Mouse (Mus musculus): ENCODE data around the gene Parp14. TPM values are rescaled to one million over a fixed set of nuclear protein-coding genes. Genes with fewer than 3 reads are reported as not detected.

The Parp14 gene
- 1.5 and 2.2 TPM in 2 replicates for polyA plus RNA-seq (2015; fragmentation: Nextera tagmentation; extraction: Ambion mirVana)

GRCm38 (mm10) chr16:35871048-35871851, at the start of gene Parp14:
Parp14 (minus strand) TSS chr16:35871544.
- 0 out of 2 replicates have a peak, but pooled peaks have one; percentile 49 for ATAC-seq (ENCODE audit: insufficient number of reproducible peaks, low FRiP score, low TSS enrichment, low read depth)
- H3K9me3 ChIP-seq (replicated peaks) = no peaks in the 10 kb centered on the region
- no peak within 1 kb of the TSS for H3K27ac ChIP-seq (replicated peaks)
- H3K4me3 ChIP-seq (replicated peaks) = peak within 1 kb of the TSS; percentile 59
- peaks cover 14% of the 10 kb centered on the region for H3K27me3 ChIP-seq
- H3K36me3 ChIP-seq = no peaks in the 10 kb centered on the region
- H3K4me2 ChIP-seq (replicated peaks) = peak within 1 kb of the TSS; percentile 91
- peaks cover 10% of the 10 kb centered on the region for H3K4me1 ChIP-seq
- WGBS = under 1% methylated on average over 38 of the region's 38 CpGs
- H3K9ac ChIP-seq = peak within 1 kb of the TSS; percentile 48

GRCm38 (mm10) chr16:35918721-35919543, 47.6 kb upstream of the Parp14 start:
- Histone ChIP-seq H3K9ac (no peak overlapping the region), H3K27ac (replicated peaks) (no peak overlapping the region), H3K9me3 (replicated peaks) (no peaks in the 10 kb centered on the region), H3K4me3 (replicated peaks) (no peak overlapping the region), H3K27me3 (no peaks in the 10 kb centered on the region), H3K36me3 (no peaks in the 10 kb centered on the region), H3K4me2 (replicated peaks) (no peak overlapping the region), H3K4me1 (no peaks in the 10 kb centered on the region)
- ATAC-seq (ENCODE audit: insufficient number of reproducible peaks, low FRiP score, low TSS enrichment, low read depth) = no peak
- WGBS = 79% methylated on average over 6 of the region's 6 CpGs

DNA sequence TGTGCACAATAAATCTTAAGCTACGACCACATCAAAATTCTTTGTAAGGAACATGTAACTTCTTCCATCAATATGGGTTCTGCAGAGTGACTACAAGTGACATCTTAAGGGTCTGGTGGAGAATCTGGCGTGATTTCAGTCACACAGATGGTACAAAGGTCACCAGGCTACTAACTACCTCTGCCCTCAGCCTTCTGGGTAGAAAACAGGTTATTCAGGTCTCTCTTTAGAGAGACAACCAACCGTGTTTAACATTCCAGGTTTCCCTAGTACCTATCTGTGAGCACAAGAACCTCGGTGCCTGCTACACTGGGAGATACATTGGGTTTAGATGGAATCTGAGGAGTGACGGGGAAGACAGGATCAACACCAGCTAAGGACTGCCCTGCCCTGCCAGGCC, 43.0 kb upstream of the Parp14 start:
- Histone ChIP-seq H3K4me3 (replicated peaks) (no peak overlapping the region), H3K36me3 (no peaks in the 10 kb centered on the region), H3K27me3 (no peaks in the 10 kb centered on the region), H3K9ac (no peak overlapping the region), H3K27ac (replicated peaks) (no peak overlapping the region), H3K9me3 (replicated peaks) (no peaks in the 10 kb centered on the region), H3K4me2 (replicated peaks) (no peak overlapping the region), H3K4me1 (no peaks in the 10 kb centered on the region)
- no peak for ATAC-seq (ENCODE audit: insufficient number of reproducible peaks, low FRiP score, low TSS enrichment, low read depth)
- WGBS = 57% methylated on average over 5 of the region's 5 CpGs

DNA sequence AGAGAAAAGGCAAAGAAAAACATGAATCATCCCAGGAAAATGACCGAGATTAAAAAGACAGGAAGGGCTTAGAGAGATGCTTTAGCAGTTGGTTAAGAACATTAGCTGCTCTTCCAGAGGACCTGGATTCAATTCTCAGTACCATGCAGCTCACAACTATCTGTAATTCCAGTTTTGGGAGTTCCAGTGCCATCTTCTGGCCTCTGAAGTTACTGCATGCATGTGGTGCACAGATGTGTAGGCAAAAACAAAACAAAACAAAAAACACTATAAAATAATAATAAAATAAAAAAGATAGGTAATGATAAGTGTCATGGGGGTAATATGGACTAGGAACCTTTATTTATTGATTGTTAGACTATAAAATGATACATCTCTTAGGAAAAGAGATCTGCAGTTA, 42.2 kb upstream of the Parp14 start:
- Histone ChIP-seq H3K36me3 (no peaks in the 10 kb centered on the region), H3K4me1 (no peaks in the 10 kb centered on the region), H3K4me2 (replicated peaks) (no peak overlapping the region), H3K9me3 (replicated peaks) (no peaks in the 10 kb centered on the region), H3K4me3 (replicated peaks) (no peak overlapping the region), H3K27me3 (no peaks in the 10 kb centered on the region), H3K9ac (no peak overlapping the region), H3K27ac (replicated peaks) (no peak overlapping the region)
- WGBS = 74% methylated on average over 1 of the region's 1 CpGs
- no peak for ATAC-seq (ENCODE audit: insufficient number of reproducible peaks, low FRiP score, low TSS enrichment, low read depth)

DNA sequence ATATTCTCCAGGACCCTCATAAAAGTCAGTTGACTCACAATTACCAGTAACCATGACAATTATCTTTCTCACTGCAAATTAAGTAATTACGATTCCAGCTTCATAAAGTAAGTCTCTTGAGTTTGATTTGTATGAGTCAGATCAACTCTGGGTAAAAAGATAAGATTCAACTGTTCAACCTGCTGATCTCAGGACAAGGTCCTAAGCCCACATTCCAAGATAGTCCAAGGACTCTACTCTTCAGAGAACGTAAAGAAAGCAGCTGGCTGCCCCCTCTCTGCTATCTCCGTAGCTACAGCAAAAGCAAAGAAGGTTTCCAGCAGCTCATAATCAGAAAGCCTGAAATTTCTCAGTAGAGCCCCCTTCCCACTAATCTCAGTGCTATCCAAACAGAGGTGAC, 40.1 kb upstream of the Parp14 start:
- ATAC-seq (ENCODE audit: insufficient number of reproducible peaks, low FRiP score, low TSS enrichment, low read depth) = no peak
- 81% methylated on average over 3 of the region's 3 CpGs for WGBS
- H3K9ac ChIP-seq = no peak overlapping the region

GRCm38 (mm10) chr16:35907432-35908201, 36.3 kb upstream of the Parp14 start:
- no peaks in the 10 kb centered on the region for H3K4me1 ChIP-seq
- no peaks in the 10 kb centered on the region for H3K9me3 ChIP-seq (replicated peaks)
- H3K36me3 ChIP-seq = no peaks in the 10 kb centered on the region
- no peak overlapping the region for H3K4me2 ChIP-seq (replicated peaks)
- no peak for ATAC-seq (ENCODE audit: insufficient number of reproducible peaks, low FRiP score, low TSS enrichment, low read depth)
- H3K27ac ChIP-seq (replicated peaks) = no peak overlapping the region
- no peak overlapping the region for H3K4me3 ChIP-seq (replicated peaks)
- no peaks in the 10 kb centered on the region for H3K27me3 ChIP-seq
- 41% methylated on average over 4 of the region's 4 CpGs for WGBS
- no peak overlapping the region for H3K9ac ChIP-seq

More for the DNA sequence above, 40.1 kb upstream of the Parp14 start:
- no peak overlapping the region for H3K4me2 ChIP-seq (replicated peaks)
- no peak overlapping the region for H3K4me3 ChIP-seq (replicated peaks)
- H3K4me1 ChIP-seq = no peaks in the 10 kb centered on the region
- H3K9me3 ChIP-seq (replicated peaks) = no peaks in the 10 kb centered on the region
- no peaks in the 10 kb centered on the region for H3K27me3 ChIP-seq
- H3K27ac ChIP-seq (replicated peaks) = no peak overlapping the region
- no peaks in the 10 kb centered on the region for H3K36me3 ChIP-seq

DNA sequence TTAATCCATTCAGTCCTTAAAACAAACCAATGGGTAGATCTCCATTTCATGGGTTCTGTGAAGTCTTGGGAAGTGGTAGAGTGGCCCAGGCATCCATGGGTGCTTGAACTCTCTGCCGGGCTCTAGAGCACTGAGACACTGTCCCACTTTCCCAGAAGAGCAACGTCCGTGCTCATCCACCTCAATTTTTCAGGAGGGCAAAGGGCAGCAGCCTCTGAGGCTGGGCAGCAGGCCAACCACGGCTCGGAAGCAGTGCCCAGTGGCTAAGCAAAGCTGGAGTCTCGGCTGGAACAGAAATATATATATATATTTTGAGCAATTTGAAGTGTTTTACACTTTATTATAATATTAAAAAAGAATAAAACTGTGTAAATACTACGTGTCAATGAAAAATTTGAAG, 35.5 kb upstream of the Parp14 start:
- 67% methylated on average over 7 of the region's 7 CpGs for WGBS
- Histone ChIP-seq H3K4me1 (no peaks in the 10 kb centered on the region), H3K27ac (replicated peaks) (no peak overlapping the region), H3K36me3 (no peaks in the 10 kb centered on the region), H3K27me3 (no peaks in the 10 kb centered on the region), H3K9me3 (replicated peaks) (no peaks in the 10 kb centered on the region), H3K4me3 (replicated peaks) (no peak overlapping the region), H3K4me2 (replicated peaks) (no peak overlapping the region), H3K9ac (no peak overlapping the region)
- ATAC-seq (ENCODE audit: insufficient number of reproducible peaks, low FRiP score, low TSS enrichment, low read depth) = no peak

DNA sequence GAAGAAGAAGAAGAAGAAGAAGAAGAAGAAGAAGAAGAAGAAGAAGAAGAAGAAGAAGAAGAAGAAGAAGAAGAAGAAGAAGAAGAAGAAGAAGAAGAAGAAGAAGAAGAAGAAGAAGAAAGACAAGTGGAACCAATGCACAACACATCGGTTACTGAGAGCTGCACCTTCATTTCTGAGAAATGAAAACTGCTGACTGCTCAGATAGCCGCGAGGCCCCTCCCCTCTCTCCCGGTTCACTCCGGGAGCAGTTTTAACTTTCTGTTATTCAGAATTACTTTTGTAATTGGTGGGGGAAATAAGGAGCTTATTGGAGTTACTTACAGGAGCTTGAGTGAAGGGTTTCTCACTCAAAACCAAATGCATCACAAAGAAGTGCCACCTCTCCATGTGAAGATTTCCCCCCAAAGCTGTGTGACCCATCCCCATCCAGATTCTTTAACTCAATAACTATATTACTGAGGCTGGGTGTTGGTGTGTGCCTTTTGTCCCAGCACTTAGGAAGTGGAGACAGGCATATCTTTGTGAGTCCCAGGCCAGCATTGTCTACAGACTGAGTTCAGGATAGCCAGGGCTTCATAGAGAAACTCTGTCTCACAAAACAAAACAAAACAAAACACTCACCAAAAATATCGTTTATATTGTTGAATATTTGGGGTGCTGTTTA, 34.6 kb upstream of the Parp14 start:
- Histone ChIP-seq H3K36me3 (no peaks in the 10 kb centered on the region), H3K4me1 (no peaks in the 10 kb centered on the region), H3K27me3 (no peaks in the 10 kb centered on the region), H3K27ac (replicated peaks) (no peak overlapping the region), H3K4me3 (replicated peaks) (no peak overlapping the region), H3K9ac (no peak overlapping the region), H3K9me3 (replicated peaks) (no peaks in the 10 kb centered on the region), H3K4me2 (replicated peaks) (no peak overlapping the region)
- WGBS = 72% methylated on average over 6 of the region's 6 CpGs
- ATAC-seq (ENCODE audit: insufficient number of reproducible peaks, low FRiP score, low TSS enrichment, low read depth) = no peak

GRCm38 (mm10) chr16:35905355-35905754, 34.0 kb upstream of the Parp14 start:
- no peak overlapping the region for H3K27ac ChIP-seq (replicated peaks)
- 64% methylated on average over 3 of the region's 3 CpGs for WGBS
- no peaks in the 10 kb centered on the region for H3K27me3 ChIP-seq
- H3K9ac ChIP-seq = no peak overlapping the region
- H3K36me3 ChIP-seq = no peaks in the 10 kb centered on the region
- no peak overlapping the region for H3K4me3 ChIP-seq (replicated peaks)
- H3K4me2 ChIP-seq (replicated peaks) = no peak overlapping the region
- ATAC-seq (ENCODE audit: insufficient number of reproducible peaks, low FRiP score, low TSS enrichment, low read depth) = no peak
- H3K9me3 ChIP-seq (replicated peaks) = no peaks in the 10 kb centered on the region
- no peaks in the 10 kb centered on the region for H3K4me1 ChIP-seq

- Histone ChIP-seq H3K4me2 (replicated peaks) (no peak overlapping the region), H3K27ac (replicated peaks) (no peak overlapping the region), H3K36me3 (no peaks in the 10 kb centered on the region), H3K27me3 (no peaks in the 10 kb centered on the region), H3K4me1 (no peaks in the 10 kb centered on the region), H3K9ac (no peak overlapping the region), H3K9me3 (replicated peaks) (no peaks in the 10 kb centered on the region), H3K4me3 (replicated peaks) (no peak overlapping the region)
- 69% methylated on average over 4 of the region's 4 CpGs for WGBS
- ATAC-seq (ENCODE audit: insufficient number of reproducible peaks, low FRiP score, low TSS enrichment, low read depth) = no peak
Measured at GRCm38 (mm10) chr16:35904121-35904736, 32.9 kb upstream of the Parp14 start.

All from embryonic facial prominence, embryonic 15.5 days (tissue).